Mouse (Mus musculus): ENCODE measurements at regions not wholly inside any gene's neighbourhood (a gene's known extent, or its start where the extent isn't known, plus 50 kb on each side); places are given as distances from the start of the nearest gene placed in this dataset.
"Not testable (repeated sequence)": the region's sequence is repeated elsewhere in the genome, so short reads cannot be mapped to it uniquely, and the experiment has no call there.

GRCm38 (mm10) chr12:29050516-29051251 lies 299.1 kb downstream of the Eipr1 start:
- no peak for DNase-seq

DNA sequence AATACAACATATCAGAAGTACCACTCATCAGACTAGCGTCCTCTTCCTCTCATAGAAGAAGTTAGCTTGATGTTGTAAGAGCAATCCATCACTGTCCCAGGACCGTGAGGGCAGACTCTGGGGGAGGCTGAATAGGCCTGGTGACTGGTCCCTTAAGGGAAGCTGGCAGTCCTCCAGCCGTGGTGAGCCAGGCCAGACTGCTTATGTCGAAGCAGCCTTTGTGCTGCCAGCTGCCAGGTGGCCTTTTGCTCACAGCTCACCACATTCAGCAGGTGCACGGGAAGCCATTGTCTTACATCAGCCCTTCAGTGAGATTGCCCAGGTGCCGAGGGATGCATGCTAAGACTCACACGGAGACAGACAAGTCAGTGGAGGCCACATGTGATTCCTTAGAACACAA lies 302.8 kb downstream of the Eipr1 start:
- peak; percentile 16 to 43 for DNase-seq

GRCm38 (mm10) chr12:29062025-29062637 lies 310.5 kb downstream of the Eipr1 start:
- DNase-seq, result no peak

GRCm38 (mm10) chr12:29062801-29063200 lies 311.2 kb downstream of the Eipr1 start:
- no peak for DNase-seq

DNA sequence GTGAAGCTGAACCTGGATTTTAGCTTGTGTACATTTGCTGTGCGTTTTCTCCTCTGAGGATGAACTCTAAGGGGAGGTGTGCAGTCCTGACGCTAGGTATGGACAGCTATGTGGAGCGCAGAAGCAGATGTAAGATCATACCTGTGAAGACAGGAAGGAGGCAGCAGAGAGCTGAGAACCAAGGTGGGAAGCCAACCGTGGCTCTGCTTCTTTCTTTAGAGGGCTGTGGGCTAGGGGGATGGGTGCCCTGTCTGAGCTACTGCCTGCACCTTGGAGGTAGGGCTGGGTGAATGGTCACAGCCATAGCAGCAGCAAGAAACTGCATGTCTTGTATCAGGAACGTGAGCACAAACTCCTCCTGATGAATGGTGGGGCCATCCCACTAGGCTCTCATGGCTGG lies 316.6 kb downstream of the Eipr1 start:
- DNase-seq, result peak; percentile 16 to 35

DNA sequence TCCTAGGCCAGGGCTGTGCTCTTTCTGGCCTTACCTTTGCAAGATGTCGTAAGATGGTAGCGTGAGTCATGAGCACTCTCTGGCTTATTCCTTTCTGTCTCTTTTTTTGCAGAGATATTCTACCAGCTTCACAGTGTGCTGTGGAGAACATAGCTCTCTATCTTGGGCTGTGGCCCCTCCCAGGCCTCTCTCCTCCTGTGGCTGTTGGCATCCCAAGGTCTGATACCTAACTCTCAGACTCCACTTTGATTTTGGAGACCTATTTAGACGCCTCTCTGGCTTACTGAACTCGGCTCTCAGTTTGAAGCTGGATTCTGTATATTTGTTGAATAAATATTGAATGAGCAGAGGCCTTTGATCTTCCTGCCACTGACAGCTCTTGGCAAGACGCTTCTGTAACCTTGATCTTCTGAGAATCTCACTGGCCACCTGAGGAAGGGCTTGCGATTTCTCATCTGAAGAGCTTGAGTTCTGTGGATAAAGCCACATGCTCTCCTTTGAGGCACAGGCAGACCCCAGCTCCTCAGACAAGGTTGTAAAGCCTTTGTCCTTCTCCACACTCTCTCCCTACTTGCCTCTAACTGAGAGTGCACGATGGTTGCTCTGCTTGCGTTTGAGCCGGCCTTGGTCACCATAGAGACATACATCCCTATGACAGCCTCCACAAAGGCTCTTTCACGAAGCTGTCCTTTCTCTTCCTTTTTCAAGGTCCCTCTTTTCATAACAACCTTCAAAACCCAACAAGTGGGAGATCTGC lies 323.7 kb downstream of the Eipr1 start:
- no peak for DNase-seq

- DNase-seq, result no peak
Observed at GRCm38 (mm10) chr12:29076606-29077005, 325.0 kb downstream of the Eipr1 start.

DNA sequence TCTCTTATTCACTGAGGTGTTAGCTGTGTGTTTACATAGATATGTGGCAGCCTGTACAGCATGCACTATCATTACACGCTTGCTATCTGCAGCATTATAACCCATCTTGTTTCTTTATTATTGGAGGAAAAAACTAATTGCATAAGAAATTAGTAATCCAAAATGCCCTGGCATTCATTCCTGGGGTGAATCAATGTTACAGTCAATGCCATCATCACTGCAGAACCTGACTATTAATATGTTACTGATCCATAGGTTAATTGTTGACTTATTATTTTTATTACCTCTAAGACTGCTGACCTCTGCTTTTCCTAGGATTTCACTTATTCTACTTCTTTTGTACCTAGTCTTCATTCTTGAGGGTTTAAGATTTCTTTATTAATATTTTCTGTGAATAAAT lies 327.4 kb downstream of the Eipr1 start:
- no peak for DNase-seq

DNA sequence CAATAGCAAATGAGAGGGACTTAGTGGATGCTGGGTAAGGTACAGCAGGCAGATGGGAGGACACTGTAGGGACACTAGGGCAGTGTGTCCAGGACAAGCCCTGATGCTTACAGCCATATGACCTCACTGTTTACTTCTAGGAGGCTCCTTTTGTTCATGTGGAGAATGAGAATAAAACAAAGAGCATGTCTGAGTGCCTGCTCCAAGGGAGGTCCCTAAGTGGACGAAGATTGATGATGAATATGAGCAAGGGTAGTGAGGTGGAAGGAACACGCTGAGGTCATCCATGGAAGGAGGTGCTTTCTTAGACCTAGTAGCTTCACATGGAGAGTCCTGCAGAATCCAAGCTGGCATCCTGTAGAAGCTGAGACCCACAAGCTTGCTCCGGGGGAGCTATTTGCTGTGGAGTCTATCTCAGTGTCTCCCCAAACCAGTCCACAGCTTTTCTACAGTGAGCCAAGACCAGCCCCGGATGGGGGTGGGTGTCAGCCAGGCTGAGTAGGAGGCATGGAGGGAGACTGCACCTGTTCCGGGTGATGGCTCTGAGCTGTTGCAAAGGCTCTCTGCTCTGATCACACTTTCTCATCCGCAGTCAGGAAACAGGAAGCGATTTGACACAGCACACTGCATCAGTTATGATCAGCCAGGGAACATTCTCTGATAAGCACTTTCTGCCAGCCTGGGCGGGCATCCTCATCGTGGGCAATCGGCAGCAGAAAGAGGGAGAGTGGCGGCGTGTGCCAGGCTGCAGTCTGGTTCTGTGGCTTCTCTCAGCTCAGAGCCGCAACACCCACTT lies 332.0 kb downstream of the Eipr1 start:
- DNase-seq, result no peak

- not testable (repeated sequence) for DNase-seq
Observed at GRCm38 (mm10) chr12:29087245-29087644, 335.6 kb downstream of the Eipr1 start.

DNA sequence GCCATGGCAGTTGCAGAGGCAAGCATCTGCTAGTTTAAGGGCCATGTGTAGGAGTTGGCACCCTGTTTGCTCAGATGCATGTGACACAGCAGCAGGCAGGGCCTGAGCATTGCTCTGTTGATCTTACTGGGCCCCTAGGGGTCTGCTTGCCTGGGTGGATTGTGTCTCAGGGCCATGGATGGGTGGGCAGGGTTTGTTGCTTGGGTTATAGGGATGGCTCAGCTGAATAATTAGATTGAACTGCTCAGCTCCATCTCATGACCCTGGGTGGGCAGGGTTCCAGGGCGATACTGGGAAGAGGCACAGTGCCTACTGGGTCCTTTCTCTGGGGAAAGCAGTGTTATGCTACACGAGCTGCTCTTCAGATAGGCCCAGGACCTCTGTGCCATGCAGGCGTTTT lies 338.0 kb downstream of the Eipr1 start:
- no peak for DNase-seq

DNA sequence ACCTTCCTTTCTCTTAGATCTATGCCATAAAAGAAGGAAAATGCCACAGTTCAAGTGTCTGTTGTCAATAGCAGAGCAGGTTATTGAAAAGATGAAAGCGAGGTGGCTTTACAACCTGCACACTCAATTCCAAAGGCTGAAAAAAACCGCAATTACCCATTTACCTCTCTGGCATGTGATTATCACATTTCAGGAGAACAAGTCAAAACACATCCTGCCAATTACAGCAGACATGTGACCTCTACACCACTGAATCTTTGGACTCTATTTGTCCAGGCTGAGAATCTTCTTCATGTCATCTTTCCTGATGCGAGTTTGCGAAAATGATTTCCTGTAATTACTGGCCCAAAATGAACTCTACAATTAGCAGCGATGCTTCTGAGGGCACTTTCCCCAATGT lies 338.8 kb downstream of the Eipr1 start:
- no peak for DNase-seq

GRCm38 (mm10) chr12:29095406-29096032 lies 343.9 kb downstream of the Eipr1 start:
- no peak for DNase-seq

- DNase-seq, result peak; percentile 43 to 45
Observed at GRCm38 (mm10) chr12:29096033-29096913, 344.7 kb downstream of the Eipr1 start.

GRCm38 (mm10) chr12:29100042-29100570 lies 348.5 kb downstream of the Eipr1 start:
- DNase-seq, result no peak

- no peak for DNase-seq
Observed at GRCm38 (mm10) chr12:29106893-29107719, 355.5 kb downstream of the Eipr1 start.

- DNase-seq, result no peak
Observed at GRCm38 (mm10) chr12:29107720-29108051, 356.1 kb downstream of the Eipr1 start.

DNA sequence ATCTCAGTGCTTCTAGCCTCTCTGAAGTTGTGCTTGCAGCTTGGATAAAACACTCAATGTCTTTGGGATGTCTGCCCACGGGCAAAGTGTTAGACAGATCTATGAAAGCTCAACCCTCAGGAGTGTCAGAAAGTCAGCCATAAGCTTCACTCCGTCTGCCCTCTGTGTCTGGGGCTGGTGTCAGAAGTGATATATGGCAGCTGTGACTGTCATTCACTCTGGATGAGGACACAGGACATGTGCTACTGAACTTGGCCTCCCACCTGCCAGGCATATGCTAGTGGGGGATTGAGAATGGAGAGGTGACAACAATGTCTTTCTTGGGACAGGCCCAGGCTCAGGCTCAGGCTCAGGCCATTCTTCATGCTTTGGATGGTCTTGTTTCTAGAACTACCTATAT lies 366.7 kb downstream of the Eipr1 start:
- DNase-seq, result no peak

- no peak for DNase-seq
Observed at GRCm38 (mm10) chr12:29121159-29121558, 369.6 kb downstream of the Eipr1 start.

DNA sequence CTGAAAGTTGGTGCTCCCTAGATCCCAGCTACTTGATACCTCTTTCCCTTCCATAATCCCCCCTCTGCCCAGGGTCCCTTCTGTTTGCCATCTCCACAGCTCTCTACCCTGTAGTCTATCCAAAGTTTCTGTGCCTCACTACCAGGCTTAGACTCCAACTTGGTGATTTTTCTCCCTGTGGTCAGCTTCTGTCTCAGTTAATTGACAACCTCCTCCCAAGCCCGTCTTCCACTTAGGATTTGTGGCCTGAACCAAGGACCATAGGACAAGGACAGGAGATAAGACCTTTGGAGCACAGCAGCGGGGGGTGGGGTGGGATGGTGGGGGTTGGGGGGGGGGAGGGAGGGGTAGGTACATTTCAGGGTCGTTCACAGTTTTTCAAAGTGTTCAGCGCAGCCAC lies 371.3 kb downstream of the Eipr1 start:
- DNase-seq, result no peak
